Mouse (Mus musculus): ENCODE measurements around the gene Mios. TPM values are rescaled to one million over a fixed set of nuclear protein-coding genes. Genes with fewer than 3 reads are reported as not detected.
A peak's percentile ranks its signal among the peaks of the same experiment; 100 is the strongest.

Mios gene
- total RNA-seq (2021) = 10 to 100 TPM; 16.8 to 17.1 TPM
- long read RNA-seq, experiment 1, transcript Mios-201 (12 exons, 3,710 nt) = major isoform, 20 of 24 reads
- long read RNA-seq, experiment 1, partial matches to known transcripts = 0 of 24 reads
- long read RNA-seq, experiment 1, other reads (novel, unspliced or antisense) = 4 of 24 reads
- long read RNA-seq, experiment 2, transcript Mios-201 (12 exons, 3,710 nt) = major isoform, 7 of 8 reads
- long read RNA-seq, experiment 2, partial matches to known transcripts = 0 of 8 reads
- long read RNA-seq, experiment 2, other reads (novel, unspliced or antisense) = 1 of 8 reads

DNA sequence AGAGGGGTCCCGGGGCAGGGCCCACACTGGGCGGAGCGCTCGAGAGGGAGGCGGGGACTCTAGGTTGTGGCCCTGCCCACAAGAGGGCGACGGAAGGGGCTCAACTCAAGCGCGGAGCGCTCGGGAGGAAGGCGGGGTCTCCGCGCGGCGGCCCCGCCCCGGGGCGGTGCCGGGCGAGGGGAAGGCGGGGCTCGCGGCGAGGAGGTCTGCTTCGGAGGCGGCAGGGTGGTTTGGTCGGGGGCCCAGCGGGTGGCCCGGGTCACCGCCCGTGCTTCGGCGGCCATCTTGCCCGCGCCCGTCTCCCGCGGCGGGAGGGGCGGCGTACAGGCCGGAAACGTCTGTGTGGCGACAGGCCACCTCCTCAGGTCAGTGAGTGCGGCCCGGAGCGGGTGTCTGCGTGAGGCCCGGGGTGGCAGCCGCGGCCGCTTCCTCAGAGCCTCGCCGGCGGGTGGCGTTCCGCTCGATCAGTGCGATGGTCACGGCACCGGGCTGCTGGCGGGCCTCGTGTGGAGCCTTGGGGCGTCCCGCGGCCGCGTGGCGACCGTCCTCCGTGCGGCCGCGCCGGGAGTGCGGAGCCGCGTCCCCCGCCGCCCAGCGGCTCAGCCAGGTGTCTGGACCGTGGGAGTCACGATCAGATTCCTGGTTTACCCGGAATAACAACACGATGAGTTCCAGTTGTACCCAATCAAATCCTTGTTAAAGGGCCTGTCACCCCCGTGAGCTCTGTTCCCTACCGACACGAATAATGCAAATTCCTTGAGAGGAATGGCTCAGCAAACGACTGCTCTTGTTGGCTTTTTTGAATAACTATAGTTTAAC lies at the start of gene Mios:
TSS of gene Mios (plus strand) at position 176 of the 819 bp plus-strand sequence.
- DNase-seq = peak; percentile 88 to 93

DNA sequence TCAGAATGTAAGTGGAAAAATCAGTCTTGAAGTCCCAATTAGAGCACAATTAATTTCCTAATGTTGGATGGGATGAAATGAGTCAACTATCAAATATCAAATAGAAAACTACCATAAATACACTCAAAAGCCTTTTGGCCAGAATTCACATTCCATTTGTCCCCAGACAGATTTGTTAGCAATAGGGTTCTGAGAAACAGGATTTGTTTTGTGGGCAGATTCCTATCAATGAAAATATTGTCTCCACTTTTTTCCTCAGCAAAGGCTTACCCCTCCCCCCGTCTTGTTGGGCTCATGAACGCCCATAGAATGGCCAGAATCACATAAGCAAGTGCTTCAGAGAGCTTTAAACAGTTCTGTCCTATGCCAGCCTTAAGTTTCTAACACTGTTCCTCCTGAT lies 49.0 kb upstream of the Mios start:
- no peak for DNase-seq

DNA sequence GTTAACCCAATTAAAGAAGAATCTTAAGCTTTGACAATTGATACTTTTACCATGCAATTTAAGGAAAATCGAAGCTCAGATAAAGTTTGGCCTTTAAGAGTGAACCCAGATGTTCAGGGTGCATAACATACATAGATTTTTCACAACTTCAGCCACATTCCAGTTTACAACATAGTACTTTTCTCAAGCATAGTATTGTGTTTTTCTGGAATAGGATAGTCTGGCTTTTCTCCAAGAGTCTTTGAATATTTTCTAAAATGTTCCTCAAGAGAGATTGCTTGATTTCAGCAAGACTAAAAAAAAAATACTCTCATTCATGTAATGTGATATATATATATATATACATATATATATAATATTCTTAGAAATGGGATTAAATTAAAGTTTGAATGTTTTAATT lies 44.3 kb upstream of the Mios start:
- DNase-seq = no peak

DNA sequence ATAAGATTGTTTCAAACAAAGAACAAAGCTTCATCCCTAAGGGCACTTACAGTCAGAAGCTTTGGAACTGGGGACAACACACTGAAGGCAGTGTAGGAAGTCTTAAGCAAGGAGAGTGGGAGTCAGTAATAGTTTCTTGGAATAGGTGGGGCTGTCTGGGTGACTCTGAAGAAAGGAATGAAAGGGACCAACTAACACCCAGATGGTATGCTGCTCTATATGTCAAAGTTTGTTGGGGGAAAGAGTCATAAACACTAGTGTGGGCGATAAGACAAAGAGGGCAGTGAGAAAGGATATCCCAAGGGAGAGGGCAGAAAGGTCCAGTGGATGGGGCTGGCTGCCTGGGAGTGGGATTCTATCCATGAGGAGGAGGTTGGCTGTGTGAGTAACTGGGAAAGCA lies 36.9 kb upstream of the Mios start:
- no peak for DNase-seq

DNA sequence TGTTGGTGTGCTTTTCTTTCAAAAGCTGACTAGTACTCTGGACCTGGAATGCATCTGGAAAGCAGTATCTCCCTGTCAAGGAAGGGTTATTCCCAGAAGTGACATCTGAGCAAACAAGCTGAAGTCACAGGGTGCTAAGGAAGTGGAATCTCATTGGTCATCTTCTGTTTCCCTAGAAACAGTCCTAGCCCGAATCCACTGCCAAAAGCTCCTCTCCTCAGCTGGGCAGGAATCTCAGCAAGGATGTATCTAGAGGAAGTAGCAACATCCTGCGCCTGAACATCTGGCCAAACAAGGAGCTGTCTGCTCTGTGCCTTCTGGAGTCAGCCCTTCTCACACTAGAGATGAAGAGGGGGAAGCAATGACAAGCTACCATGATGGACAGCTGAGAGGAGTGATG lies 35.0 kb upstream of the Mios start:
- peak; percentile 2 to 36 for DNase-seq

DNA sequence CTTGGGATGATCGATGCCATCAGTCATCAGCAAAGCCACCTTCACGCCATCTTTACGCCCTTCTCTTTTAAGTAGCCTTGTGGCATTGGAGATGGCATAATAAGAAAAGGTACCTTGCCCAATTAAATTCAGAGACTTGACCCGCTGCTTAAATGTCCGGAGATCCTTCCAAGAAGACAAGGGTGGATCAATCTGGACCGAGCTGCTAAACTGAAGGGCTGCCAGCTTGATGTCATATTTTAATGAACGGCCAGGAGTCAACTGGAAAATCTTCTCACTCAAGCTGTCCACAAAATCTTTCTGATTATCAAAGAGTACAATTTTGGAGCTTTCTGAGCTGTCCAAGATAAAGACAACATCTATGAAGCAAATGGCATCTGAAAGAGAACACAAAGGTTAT lies 33.7 kb upstream of the Mios start:
- DNase-seq = no peak

DNA sequence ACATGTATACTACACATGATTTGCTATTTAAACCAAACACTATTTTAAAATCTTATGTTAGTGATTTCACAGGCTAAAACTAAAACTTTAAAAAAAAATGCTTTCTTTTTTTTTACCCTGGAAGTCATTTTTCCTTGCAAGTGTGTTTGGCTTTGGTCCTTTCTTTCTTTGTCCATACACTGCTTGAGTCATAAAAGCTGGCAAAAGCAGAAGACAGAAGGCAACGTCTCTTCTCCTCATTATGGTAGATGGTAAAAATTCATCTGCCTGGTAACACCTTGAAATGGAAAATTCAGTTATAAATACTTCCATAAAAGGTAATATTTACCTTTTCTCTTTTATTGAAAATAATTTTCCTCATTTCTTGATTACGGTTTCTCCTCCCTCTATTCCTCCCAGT lies 32.9 kb upstream of the Mios start:
- no peak for DNase-seq

DNA sequence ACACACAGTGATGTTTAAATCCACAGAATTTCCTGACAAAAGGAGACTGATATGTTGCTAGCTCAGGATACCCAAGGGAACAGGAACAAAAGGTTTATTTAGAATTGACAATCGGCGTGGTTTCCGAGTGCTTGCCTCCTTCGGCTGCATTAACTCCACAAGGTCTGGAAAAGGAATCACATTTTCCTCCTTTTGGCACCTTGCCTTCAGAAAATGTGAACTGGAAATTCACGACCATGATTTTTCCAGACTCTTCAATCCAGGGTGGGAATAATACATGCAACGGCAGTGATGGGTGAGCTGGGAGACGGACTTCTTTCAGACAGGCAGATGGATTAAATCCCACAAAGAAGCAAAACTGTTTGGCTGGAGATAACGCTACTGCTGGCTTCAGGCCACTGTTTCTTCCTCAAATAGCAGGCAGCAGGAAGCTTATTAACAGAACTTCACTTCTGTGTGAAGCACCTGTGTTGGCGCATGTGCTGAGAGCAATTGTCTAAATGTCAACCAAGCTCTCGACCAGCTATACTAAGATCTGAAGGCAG lies 30.6 kb upstream of the Mios start:
- peak; percentile 28 to 48 for DNase-seq

DNA sequence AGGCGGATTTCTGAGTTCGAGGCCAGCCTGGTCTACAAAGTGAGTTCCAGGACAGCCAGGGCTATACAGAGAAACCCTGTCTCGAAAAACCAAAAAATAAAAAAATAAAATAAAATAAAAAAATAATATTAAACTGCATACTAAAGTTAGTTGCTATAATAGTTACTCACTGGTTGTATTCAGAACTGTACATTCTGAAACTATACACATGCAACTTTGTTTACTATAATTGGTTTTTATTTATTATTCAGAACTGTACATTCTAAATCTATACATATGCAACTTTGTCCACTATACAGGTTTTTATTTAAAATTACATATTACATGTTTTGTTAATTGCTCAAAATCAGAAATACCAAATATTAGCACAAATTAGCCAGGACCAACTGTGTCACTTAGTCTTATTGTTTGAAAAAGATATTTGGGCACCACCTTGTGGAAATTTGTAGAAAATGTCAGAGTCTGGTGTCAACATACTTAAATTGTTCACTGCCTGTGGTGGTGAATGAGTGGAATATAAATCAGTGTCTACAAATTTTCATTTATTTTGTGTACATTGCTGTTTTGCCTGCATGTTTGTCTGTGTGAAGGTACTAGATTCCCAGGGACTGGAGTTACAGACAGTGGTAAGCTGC lies 20.3 kb upstream of the Mios start:
- peak in 1 of 2 experiments; percentile 34 for DNase-seq

DNA sequence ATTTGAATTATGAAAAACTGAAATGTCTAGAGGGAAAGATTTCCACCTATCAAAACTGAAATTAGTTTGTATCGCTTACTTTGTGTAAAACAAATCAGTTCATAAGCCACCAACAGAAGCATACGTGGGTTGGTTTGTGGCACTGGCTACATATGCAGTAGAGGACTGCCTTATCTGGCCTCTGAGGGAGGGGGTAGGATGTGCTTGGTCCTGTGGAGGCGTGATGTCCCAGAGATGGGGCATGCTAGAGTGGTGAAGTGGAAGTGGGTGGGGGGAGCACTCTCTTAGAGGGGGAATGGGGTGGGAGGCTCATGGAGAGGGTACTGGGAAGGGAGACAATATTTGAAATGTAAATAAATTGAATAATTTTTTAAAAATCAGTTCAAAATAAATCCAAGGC lies 19.1 kb upstream of the Mios start:
- no peak for DNase-seq

DNA sequence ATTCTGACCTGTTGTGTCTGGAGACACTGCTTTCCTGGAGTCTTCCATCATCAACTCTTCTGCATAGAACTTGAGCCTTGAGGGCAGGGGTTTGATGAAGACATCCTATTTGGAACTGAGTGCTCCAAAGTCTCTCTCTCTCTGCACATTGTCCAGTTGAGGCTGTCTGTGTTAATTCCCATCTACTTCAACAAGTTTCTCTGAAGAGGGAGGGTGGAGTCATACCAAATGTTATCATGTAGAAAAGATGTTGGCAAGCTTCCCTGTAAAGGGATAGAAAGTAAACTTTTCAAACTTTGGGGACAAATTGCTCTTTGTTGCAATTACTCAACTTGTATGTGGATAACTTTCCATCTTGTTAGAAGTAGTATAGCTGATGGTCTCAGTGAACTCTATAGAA lies 16.5 kb upstream of the Mios start, which contains the start of gene Col28a1:
TSS of gene Col28a1 (minus strand) at position 101 of the 400 bp plus-strand sequence.
- no peak for DNase-seq

DNA sequence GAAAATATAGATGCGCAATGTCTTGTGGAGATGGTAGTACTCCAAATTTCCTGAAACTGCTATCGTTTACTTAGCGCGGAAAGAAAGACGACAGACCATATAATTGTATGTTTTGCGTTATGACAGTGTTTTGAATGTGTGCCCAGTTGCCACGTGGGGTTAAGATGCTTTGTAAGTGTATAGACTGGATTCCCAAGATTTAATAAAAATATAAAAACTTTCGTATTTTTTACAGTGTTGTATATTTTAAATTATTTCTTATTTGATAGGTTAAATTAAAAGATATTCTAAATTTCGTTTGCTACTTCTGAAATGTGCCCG lies 804 bp downstream of the Mios start:
- DNase-seq = no peak

DNA sequence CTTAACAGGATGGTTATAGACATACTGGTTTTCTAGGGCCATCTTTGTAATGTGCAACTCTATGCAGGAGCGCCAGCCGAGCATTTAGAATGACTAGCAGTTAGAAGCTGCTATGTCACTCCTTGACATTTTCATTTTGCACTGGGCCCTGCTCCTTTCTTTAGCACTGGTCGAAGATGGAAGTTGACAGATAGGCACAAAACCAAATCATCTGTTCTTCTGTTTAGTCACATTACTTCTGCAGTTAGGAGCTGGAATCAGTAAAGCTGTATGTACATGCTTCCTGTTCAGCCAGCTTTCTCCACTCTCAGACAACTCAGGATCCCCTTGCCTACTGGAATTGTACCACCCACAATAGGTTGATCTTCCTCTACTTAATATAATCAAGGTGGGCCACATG lies 1.6 kb downstream of the Mios start:
- no peak for DNase-seq

DNA sequence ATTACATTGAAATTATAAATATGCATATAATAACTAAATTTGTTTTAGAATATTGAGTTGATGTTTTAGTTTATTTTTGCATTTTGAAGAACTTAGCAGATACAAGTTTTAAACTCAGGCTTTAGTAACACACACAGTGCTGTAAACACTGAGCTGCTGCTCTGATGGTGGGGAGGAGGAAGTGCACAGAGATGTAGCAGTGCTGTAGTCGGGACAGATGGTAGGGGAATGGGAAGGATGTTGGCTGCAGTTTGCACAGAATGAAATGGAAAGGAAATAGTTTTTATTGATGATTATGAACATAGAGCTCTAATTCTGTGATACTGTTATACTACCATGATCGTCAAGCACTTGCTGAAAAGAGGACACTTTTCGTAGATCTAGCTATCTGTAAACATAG lies 18.0 kb downstream of the Mios start:
- DNase-seq = no peak

DNA sequence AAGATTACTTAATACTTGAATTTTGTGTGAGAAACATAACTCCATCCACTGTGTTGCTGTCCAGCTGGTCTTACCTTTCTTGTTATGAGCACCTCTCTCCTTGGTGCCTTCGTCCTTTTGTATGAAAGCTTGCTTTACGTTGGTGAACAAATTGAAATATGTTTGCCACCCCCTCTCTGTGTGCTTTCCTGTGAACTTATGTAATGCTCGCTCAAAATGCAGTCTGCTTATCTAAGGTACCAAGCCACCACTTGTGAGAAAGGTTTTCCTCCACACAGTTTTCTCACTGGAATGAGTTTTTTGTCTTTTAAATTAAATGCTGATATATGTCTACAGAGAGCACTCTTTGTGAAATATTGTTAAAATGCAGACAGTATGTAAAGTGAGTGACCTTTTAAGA lies 19.6 kb downstream of the Mios start:
- no peak for DNase-seq

DNA sequence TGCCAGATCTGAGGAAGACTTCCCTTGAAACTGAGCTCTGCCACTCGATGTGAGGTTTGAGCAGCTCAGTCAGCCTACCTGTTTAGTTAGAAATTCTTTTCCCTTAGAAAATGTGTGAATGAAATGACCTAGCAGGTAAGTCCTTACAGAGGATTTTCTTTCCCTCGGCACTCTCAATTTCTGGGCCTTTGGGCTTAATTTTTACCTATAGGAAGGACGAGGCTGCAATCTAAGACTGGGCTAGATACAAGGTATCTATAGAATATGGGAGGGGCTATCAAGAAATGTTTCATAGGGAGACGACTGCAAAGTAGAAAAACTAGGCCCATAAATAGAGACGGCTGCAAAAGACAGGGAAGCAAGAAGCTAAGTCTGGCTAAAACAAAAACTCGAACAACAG lies 49.3 kb downstream of the Mios start:
- no peak for DNase-seq

DNA sequence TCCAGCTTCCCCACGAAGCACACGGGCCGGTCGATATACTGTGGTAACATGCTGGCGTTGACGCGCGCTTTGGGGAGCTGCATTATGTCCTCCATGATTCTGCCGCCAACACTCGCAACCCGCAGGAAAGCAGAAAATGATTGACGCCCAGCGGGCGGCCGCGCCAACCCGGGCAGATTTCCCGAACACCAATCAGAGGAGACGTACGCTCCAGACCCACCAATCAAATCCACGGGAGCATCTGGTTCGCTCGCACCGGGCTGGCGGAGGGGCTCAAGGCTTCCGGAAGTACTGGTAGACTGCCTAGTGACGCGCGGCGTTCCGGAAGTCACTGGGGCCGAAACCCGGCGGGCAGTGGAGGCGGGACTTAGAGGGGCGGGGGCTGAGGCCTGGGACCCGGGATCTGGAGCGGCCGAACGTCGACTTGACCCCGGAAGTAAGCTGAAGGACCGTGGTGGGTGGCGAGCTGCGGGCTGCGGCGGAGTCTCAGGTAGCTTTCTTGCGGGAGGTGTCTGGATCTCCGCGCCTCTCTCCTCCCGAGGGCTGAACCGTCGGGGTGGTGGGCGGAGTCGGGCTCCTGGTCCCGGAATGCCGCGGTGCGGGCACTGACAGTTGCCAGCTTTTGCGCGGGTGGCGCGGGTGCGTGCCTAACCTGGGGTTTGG lies 50.1 kb downstream of the Mios start, which contains the start of the genes Rpa3, Umad1 and Gm45062:
TSS of gene Rpa3 (minus strand) at position 170 of the 663 bp plus-strand sequence.
TSS of gene Umad1 (plus strand) at position 285 of the 663 bp plus-strand sequence.
TSS of gene Gm45062 (plus strand) at position 447 of the 663 bp plus-strand sequence.
- DNase-seq = peak; percentile 97 to 99

DNA sequence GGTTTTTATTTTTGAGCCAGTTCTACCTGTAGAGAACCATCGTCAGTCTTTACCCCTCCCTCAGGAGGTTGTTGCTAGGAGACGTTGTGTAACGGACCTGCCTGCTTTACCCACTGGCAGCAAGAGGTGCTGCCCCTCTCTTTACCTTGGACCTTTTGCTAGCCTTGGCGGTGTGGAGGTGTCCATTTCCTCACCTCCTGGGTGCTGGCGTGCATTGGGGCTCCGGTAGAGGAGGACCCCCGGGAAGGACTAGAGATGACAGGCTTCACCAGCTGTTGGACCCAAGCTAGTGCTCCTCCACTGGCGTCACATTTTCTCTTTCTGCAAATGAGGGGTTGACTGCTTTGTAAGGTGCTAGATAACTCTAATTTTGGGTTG lies 50.6 kb downstream of the Mios start:
- no peak for DNase-seq

DNA sequence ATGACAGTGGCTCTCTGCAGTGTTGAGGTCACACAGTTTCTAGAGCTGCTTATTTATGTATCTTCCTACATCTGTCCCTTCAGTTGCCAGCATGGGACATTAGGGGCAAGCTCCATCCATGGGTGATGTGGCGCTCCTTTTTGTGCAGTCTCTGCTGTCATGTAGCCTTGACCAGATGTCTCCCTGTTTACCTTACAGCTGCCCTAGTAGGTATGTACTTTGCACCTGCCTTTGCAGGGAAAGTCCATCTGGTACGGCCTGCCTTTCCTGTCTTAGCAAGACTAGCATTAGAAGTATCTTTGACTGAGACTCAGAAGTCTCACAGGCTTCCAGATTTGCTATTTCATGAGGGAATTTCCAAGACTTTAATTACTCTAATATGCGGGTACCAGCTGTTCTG lies 62.0 kb downstream of the Mios start:
- DNase-seq = no peak

DNA sequence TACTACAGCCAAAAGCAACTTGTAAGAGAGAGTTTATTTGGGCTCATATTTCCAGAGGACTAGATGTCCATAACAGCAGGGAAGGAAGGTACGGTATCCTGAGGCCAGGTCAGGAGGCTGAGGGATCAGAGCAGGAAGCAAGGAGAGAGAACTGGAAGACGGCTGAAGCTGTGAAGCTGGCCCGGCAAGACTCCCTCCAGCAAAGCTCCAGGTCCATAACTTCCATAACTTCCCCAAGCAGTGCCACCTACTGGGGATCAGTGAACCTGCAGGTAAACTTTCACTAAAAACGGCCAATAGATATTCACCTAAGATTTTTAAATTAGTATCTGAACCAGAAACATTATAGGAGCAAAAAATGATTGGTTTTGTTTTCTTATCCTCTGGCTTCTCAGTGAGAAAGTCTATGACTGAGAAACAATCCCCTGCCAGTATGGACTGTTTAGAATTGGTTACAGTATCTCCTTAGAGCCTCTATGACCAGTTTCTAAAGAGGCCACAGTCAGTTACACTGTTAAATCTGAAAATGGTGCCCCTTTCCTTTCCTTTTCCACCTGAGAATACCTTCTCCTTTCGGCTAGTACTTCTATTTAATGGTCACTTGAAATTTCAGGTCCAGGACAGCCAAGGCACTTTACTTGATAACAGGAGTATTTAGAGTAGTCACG lies 65.5 kb downstream of the Mios start:
- DNase-seq = peak; percentile 49 to 80

DNA sequence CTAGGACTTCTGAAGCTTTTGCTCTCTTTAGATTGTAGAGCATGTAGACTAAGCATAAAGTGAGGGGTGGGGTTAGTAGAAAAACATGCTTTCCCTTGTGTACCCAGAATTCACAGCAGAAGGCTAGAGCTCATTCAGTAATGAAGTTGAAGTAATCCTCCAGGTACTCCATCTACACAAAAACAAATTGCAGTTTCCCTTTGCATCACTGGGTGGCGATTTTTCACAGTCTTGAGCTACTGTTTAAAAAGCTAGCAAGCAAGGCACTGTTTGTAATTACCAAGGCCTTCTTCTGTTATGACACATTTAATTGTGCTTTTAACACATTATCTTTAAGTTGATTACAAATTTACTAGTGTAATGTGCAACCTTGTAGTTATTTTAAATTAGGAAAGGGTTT lies 66.1 kb downstream of the Mios start:
- DNase-seq = peak; percentile 72 to 87

DNA sequence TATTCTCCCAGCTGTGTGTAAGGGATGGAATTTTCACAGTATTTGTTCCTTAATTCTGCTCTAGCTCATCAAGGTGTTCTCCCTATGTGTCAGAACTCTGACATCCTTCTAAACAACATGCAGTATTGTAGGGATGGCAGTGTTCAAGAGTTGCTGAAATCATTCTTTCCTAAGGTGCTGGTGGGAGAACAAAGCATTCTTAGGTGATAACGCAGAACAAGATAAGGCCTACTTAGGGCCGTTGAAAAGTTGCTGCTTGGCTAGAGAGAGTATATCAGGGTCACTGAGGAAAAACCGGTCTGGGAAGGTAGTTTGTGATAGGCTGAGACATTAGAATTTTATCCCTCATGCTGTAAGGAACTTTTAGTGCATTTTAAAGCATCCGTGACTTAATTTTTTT lies 67.4 kb downstream of the Mios start:
- DNase-seq = no peak

Measured in heart, adult 18-20 months (tissue).